Mouse (Mus musculus): ENCODE results near the gene Abhd17c. TPM values are rescaled to one million over a fixed set of nuclear protein-coding genes. Genes with fewer than 3 reads are reported as not detected.

Gene Abhd17c
- total RNA-seq, 2 experiments from 2014 or later: 33.3 to 37.6 TPM

DNA sequence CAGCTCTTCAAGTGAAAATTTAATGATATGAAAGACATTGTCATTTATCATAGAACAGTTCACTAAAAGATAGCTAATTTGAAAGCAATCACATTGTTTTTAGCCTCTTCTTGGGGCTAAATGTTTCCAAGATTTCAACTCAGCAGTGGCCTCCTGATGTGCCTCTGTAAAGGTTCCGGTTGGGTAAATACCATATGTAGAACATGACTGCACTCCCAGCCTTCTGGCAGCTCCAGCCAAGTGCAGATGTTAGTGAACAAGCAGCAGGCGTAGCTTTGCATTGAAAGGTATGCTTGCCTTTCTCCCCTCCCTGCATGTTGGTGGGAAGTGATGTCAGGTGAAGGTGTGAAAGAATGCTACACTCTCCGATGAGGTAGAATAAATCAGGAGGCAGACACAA lies 36.9 kb downstream of the Abhd17c start:
- TF ChIP-seq CTCF (IDR thresholded peaks at IDR 0.05): no peak
- DNase-seq (ENCODE audit: extremely low spot score in 1 of 2, low spot score in 2 of 2): no peak
- Histone ChIP-seq H3K27ac (no peak overlapping the region), H3K4me3 (no peak overlapping the region)
- intact Hi-C loops (cut with DNase I): no loop called here

GRCm38 (mm10) chr7:84113035-84113390 lies 38.7 kb downstream of the Abhd17c start:
- intact Hi-C loops (cut with DNase I): no loop called here

GRCm38 (mm10) chr7:84112351-84113034 lies 39.2 kb downstream of the Abhd17c start:
- intact Hi-C loops (cut with DNase I): no loop called here
- DNase-seq (ENCODE audit: extremely low spot score in 1 of 2, low spot score in 2 of 2): no peak
- Histone ChIP-seq H3K4me3 (no peak overlapping the region), H3K27ac (no peak overlapping the region)
- no peak for TF ChIP-seq CTCF (IDR thresholded peaks at IDR 0.05)

More at GRCm38 (mm10) chr7:84113035-84113390, 38.7 kb downstream of the Abhd17c start:
- TF ChIP-seq CTCF (IDR thresholded peaks at IDR 0.05): no peak
- H3K4me3 ChIP-seq: no peak overlapping the region
- H3K27ac ChIP-seq: no peak overlapping the region
- no peak for DNase-seq (ENCODE audit: extremely low spot score in 1 of 2, low spot score in 2 of 2)

- Histone ChIP-seq H3K27ac (no peak overlapping the region), H3K4me3 (no peak overlapping the region)
- TF ChIP-seq CTCF (IDR thresholded peaks at IDR 0.05): no peak
- no peak for DNase-seq (ENCODE audit: extremely low spot score in 1 of 2, low spot score in 2 of 2)
- intact Hi-C loops (cut with DNase I): no loop called here
These were observed 39.9 kb downstream of the Abhd17c start for GRCm38 (mm10) chr7:84111716-84112350.

- no peak overlapping the region for H3K4me3 ChIP-seq
- H3K27ac ChIP-seq: no peak overlapping the region
- intact Hi-C loops (cut with DNase I): no loop called here
- no peak for DNase-seq (ENCODE audit: extremely low spot score in 1 of 2, low spot score in 2 of 2)
- TF ChIP-seq CTCF (IDR thresholded peaks at IDR 0.05): no peak
These were observed 44.8 kb downstream of the Abhd17c start for GRCm38 (mm10) chr7:84106942-84107341.

GRCm38 (mm10) chr7:84102589-84102988 lies 49.1 kb downstream of the Abhd17c start:
- Histone ChIP-seq H3K4me3 (no peak overlapping the region), H3K27ac (no peak overlapping the region)
- DNase-seq (ENCODE audit: extremely low spot score in 1 of 2, low spot score in 2 of 2): no peak
- no peak for TF ChIP-seq CTCF (IDR thresholded peaks at IDR 0.05)
- intact Hi-C loops (cut with DNase I): no loop called here

- no peak for TF ChIP-seq CTCF (IDR thresholded peaks at IDR 0.05)
- no peak for DNase-seq (ENCODE audit: extremely low spot score in 1 of 2, low spot score in 2 of 2)
- Histone ChIP-seq H3K27ac (no peak overlapping the region), H3K4me3 (no peak overlapping the region)
- intact Hi-C loops (cut with DNase I): no loop called here
These were observed 51.0 kb downstream of the Abhd17c start for GRCm38 (mm10) chr7:84100672-84101071.

DNA sequence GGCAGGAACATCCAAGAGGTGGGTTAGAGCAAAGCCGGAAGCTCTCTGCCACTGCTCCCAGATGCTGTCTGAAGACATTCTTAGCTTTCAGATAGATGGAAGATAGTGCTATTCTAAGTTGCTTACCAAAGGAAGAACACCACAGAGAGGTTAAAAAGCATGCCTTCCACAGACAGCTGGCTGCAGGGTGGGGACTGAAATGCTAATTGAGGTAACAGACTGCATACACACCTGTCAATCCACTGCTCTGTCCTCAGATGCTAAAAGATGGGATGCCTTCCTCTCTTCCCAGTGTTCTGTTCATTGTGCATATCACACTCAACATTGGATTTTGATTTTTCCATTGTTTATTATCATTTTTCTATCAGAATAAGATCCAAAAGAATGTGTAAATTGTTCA lies 53.6 kb downstream of the Abhd17c start:
- Histone ChIP-seq H3K4me3 (no peak overlapping the region), H3K27ac (no peak overlapping the region)
- no peak for DNase-seq (ENCODE audit: extremely low spot score in 1 of 2, low spot score in 2 of 2)
- no peak for TF ChIP-seq CTCF (IDR thresholded peaks at IDR 0.05)
- intact Hi-C loops (cut with DNase I): no loop called here

- intact Hi-C loops (cut with DNase I): no loop called here
- TF ChIP-seq CTCF (IDR thresholded peaks at IDR 0.05): no peak
- Histone ChIP-seq H3K27ac (no peak overlapping the region), H3K4me3 (no peak overlapping the region)
- no peak for DNase-seq (ENCODE audit: extremely low spot score in 1 of 2, low spot score in 2 of 2)
These were observed 55.2 kb downstream of the Abhd17c start for GRCm38 (mm10) chr7:84096501-84096900.

DNA sequence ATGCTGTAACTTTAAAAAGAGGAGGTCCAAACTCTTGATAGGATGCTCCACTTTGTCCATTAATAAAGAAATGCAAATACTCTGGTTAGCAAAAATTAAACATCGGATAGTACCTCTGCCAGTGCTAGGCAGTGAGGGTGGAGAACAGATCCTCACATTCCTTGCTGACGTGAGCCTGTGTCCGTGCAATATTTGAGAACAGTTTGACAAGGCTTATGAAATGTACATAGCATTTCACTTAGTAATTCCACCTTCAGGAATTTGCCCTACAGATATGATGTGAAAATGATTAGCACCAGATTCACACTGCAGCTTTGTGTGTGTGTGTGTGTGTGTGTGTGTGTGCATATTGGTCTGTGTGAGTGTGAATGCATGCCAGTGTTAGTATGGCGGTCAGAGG lies 60.9 kb downstream of the Abhd17c start:
- TF ChIP-seq CTCF (IDR thresholded peaks at IDR 0.05): no peak
- intact Hi-C loops (cut with DNase I): no loop called here
- H3K27ac ChIP-seq: no peak overlapping the region
- DNase-seq (ENCODE audit: extremely low spot score in 1 of 2, low spot score in 2 of 2): no peak
- no peak overlapping the region for H3K4me3 ChIP-seq

DNA sequence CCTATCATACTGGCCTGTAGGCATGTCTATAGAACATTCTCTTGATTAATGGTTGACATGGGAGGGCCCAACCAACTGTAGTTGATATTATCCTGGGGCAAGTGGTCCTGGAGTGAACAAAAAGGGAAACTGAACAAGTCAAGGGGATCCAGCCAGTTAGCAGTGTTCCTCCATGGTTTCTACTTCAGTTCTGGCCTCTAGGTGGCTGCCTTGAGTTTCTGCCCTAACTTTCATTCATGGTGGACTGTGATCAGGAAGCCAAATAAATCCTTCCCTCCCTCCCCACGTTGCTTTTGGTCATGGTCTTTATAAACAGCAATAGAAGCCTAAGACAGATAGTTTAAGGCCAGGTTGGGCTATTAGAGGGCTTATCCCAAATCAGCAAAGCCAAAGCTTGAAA lies 61.9 kb downstream of the Abhd17c start:
- intact Hi-C loops (cut with DNase I): no loop called here
- peak; percentile 44 for TF ChIP-seq CTCF (IDR thresholded peaks at IDR 0.05)
- no peak for DNase-seq (ENCODE audit: extremely low spot score in 1 of 2, low spot score in 2 of 2)

DNA sequence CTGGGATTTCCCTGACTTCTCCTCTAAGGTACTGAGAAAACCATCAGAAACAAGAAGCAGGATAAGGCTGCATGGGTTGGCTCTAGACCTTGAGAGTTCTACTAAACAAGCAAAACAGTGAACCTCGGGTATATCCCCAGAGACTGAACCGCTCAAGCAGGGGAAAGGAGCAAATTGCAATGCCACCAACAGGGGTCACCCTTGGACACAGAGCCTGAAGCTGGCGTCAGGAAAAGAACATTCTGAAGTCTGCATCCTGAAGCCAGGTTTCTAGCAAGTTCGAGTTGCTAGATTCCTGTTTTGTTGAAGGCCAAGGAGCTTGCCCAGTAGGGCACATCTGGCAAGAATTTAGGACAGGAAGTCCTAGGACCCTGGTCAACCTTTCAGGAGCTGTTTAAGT lies 62.7 kb downstream of the Abhd17c start:
- no peak overlapping the region for H3K27ac ChIP-seq
- intact Hi-C loops (cut with DNase I): no loop called here
- peak; percentile 75 for TF ChIP-seq CTCF (IDR thresholded peaks at IDR 0.05)
- H3K4me3 ChIP-seq: no peak overlapping the region
- peak; percentile 64 to 72 for DNase-seq (ENCODE audit: extremely low spot score in 1 of 2, low spot score in 2 of 2)

More for the DNA sequence above, 61.9 kb downstream of the Abhd17c start:
- Histone ChIP-seq H3K27ac (no peak overlapping the region), H3K4me3 (no peak overlapping the region)

GRCm38 (mm10) chr7:84088191-84088590 lies 63.5 kb downstream of the Abhd17c start:
- no peak for TF ChIP-seq CTCF (IDR thresholded peaks at IDR 0.05)
- intact Hi-C loops (cut with DNase I): no loop called here

More at GRCm38 (mm10) chr7:84088191-84088590, 63.5 kb downstream of the Abhd17c start:
- DNase-seq (ENCODE audit: extremely low spot score in 1 of 2, low spot score in 2 of 2): no peak
- H3K4me3 ChIP-seq: no peak overlapping the region
- no peak overlapping the region for H3K27ac ChIP-seq
